Mouse (Mus musculus) left cerebral cortex, postnatal 10 days (tissue): ENCODE data around the gene Rgs18. TPM values are rescaled to one million over a fixed set of nuclear protein-coding genes. Genes with fewer than 3 reads are reported as not detected.

Experiments used
- DNase-seq, 2 experiments: peaks; one replicate each; pipeline ENCODE4 v3.0.0; 2021 to 2022; ENCODE audit warnings: low spot score in 2 of 2, mixed read lengths in 1 of 2; ENCODE audit errors: extremely low spot score in 1 of 2
- intact Hi-C: fragments of 180-260 bp; cut with DNase I; formaldehyde crosslinking; loops from one replicate; pipeline ENCODE4 v1.15.1; 2025
- total RNA-seq, 2 experiments: library from RNA; stranded (reverse); gene quantifications; 2 replicates each; pipeline ENCODE4 v1.2.3; 2021

The Rgs18 gene
- total RNA-seq, result under 1 TPM in 1 of 2 experiments, not detected in 1; 0.17 TPM

- no peak for DNase-seq
- intact Hi-C loops, result no loop called here
Measured at GRCm38 (mm10) chr1:144775331-144775730, at the start of gene Rgs18. Gene Rgs18, minus strand, starts transcription at chr1:144775435.

- intact Hi-C loops, result no loop called here
Measured at GRCm38 (mm10) chr1:144774394-144774793, 841 bp downstream of the Rgs18 start.

GRCm38 (mm10) chr1:144766218-144766617 is 9.0 kb downstream of the Rgs18 start:
- intact Hi-C loops, result no loop called here
- no peak for DNase-seq

More at GRCm38 (mm10) chr1:144774394-144774793, 841 bp downstream of the Rgs18 start:
- no peak for DNase-seq

GRCm38 (mm10) chr1:144760792-144761191 is 14.4 kb downstream of the Rgs18 start:
- intact Hi-C loops, result no loop called here
- no peak for DNase-seq

GRCm38 (mm10) chr1:144750763-144751162 is 24.5 kb downstream of the Rgs18 start:
- no peak for DNase-seq
- intact Hi-C loops, result no loop called here

GRCm38 (mm10) chr1:144746182-144746581 is 29.1 kb downstream of the Rgs18 start:
- no peak for DNase-seq
- intact Hi-C loops, result no loop called here

- no peak for DNase-seq
- intact Hi-C loops, result no loop called here
Measured at GRCm38 (mm10) chr1:144737739-144738138, 37.5 kb downstream of the Rgs18 start.

- DNase-seq, result no peak
- intact Hi-C loops, result no loop called here
Measured at GRCm38 (mm10) chr1:144720736-144721135, 54.5 kb downstream of the Rgs18 start.

- intact Hi-C loops, result no loop called here
Measured at GRCm38 (mm10) chr1:144704373-144704772, 70.9 kb downstream of the Rgs18 start.

More at GRCm38 (mm10) chr1:144704373-144704772, 70.9 kb downstream of the Rgs18 start:
- DNase-seq, result no peak

Other genes with a start within 250 kb of the Rgs18 start
- not detected for gene Rgs21, start 207.8 kb downstream of the Rgs18 start, total RNA-seq